Mouse (Mus musculus) liver, embryonic 12.5 days (tissue): ENCODE data around the gene Gm26920. TPM values are rescaled to one million over a fixed set of nuclear protein-coding genes. Genes with fewer than 3 reads are reported as not detected.

Experiments used
- ATAC-seq: fragments of 200-750 bp; cut with Nextera tagmentation; 2 replicates; pipeline ENCODE4 v1.8.0; 2017; ENCODE audit warnings: moderate number of reproducible peaks, mild to moderate bottlenecking, moderate library complexity
- H3K27ac ChIP-seq: fragments of 300-500 bp; sonication (generic); 2 replicates; pipeline ENCODE4 v1.5.1; 2016; ENCODE audit warnings: mild to moderate bottlenecking
- H3K27me3 ChIP-seq: fragments of 300-500 bp; sonication (generic); replicated peaks from 2 replicates; pipeline ENCODE4 v1.6.1; 2016; ENCODE audit warnings: mild to moderate bottlenecking, moderate library complexity
- H3K36me3 ChIP-seq: fragments of 300-500 bp; sonication (generic); 2 replicates; pipeline ENCODE4 v1.6.1; 2016; ENCODE audit warnings: mild to moderate bottlenecking, moderate library complexity
- H3K4me1 ChIP-seq: fragments of 300-500 bp; sonication (generic); 2 replicates; pipeline ENCODE4 v1.6.1; 2016
- H3K4me2 ChIP-seq: fragments of 300-500 bp; sonication (generic); 2 replicates; pipeline ENCODE4 v1.6.1; 2016; ENCODE audit warnings: mild to moderate bottlenecking, moderate library complexity
- H3K4me3 ChIP-seq: fragments of 300-500 bp; sonication (generic); 2 replicates; pipeline ENCODE4 v1.5.1; 2016; ENCODE audit warnings: mild to moderate bottlenecking, moderate library complexity
- H3K9ac ChIP-seq: fragments of 300-500 bp; sonication (generic); 2 replicates; pipeline ENCODE4 v1.6.1; 2016; ENCODE audit warnings: mild to moderate bottlenecking, moderate library complexity
- H3K9me3 ChIP-seq: fragments of 300-500 bp; sonication (generic); replicated peaks from 2 replicates; pipeline ENCODE4 v1.6.1; 2016; ENCODE audit warnings: mild to moderate bottlenecking, moderate library complexity
- whole genome bisulfite sequencing: fragments of 180-500 bp; shearing (Covaris S2); methylation state at CpG from one replicate; pipeline ENCODE4 v1.1.7; 2016; ENCODE audit not compliant: insufficient replicate concordance; 5-methylcytosine and 5-hydroxymethylcytosine counted together
- polyA plus RNA-seq: library from polyadenylated mRNA; unstranded; fragments of >200 nt; fragmentation: Nextera tagmentation; extraction: Ambion mirVana; gene quantifications from 2 replicates; pipeline ENCODE4 v1.2.1, GENCODE M21; 2016

The Gm26920 gene
- polyA plus RNA-seq, 1 experiment from 2014 or later: 0.99 TPM

DNA sequence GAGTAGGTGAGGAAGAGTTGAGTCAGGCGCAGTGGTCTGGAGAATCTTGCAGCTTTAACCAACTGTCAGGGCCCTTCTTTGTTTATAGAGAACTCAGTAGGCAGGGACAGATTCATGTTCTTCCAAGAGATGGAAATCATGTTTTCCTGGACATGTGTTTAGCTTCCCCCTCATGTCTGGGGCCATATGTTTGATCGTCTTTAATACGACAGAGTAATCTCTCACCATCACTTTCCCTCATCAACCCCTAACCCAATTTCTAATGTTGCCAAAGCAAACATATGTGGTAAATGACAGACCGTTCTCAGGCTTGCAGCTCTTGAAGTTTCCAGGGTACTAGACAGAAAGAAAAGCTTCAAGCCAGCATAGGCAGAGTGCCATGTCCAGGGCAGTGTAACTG lies 42.1 kb downstream of the Gm26920 start:
- no peak overlapping the region for H3K4me3 ChIP-seq
- peaks cover 15% of the 10 kb centered on the region for H3K4me1 ChIP-seq
- H3K4me2 ChIP-seq: no peak overlapping the region
- no peaks in the 10 kb centered on the region for H3K9me3 ChIP-seq
- no peaks in the 10 kb centered on the region for H3K36me3 ChIP-seq
- 79% methylated on average over 4 of the region's 4 CpGs for WGBS
- no peak for ATAC-seq
- H3K9ac ChIP-seq: no peak overlapping the region; the same call in 1 of the 2 replicates
- H3K27me3 ChIP-seq: no peaks in the 10 kb centered on the region
- H3K27ac ChIP-seq: no peak overlapping the region

DNA sequence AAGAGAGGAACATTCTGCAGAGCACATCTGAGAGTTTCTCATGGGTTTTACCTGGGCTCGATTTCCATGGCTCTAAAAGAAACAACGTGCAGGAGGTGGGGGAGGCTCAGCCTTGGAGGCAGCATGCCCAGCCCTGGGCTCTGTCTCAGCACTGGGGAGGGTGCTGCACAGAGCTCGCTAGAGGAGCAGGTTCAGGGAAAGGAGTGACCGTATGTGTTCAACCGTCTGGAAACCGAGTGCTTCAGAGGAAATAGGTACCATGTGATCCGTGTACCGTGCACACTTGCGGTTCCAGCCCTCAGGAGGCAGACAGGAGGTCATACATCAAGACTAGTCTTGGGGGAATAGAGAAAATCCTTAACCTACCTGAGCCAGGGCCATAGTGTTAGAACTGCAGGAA lies 45.9 kb downstream of the Gm26920 start:
- H3K27me3 ChIP-seq: no peaks in the 10 kb centered on the region
- H3K9ac ChIP-seq: no peak overlapping the region
- no peaks in the 10 kb centered on the region for H3K36me3 ChIP-seq
- no peak for ATAC-seq
- WGBS: 52% methylated on average over 9 of the region's 9 CpGs
- no peak overlapping the region for H3K4me3 ChIP-seq
- no peak overlapping the region for H3K27ac ChIP-seq
- no peaks in the 10 kb centered on the region for H3K9me3 ChIP-seq
- no peaks in the 10 kb centered on the region for H3K4me1 ChIP-seq
- H3K4me2 ChIP-seq: no peak overlapping the region

DNA sequence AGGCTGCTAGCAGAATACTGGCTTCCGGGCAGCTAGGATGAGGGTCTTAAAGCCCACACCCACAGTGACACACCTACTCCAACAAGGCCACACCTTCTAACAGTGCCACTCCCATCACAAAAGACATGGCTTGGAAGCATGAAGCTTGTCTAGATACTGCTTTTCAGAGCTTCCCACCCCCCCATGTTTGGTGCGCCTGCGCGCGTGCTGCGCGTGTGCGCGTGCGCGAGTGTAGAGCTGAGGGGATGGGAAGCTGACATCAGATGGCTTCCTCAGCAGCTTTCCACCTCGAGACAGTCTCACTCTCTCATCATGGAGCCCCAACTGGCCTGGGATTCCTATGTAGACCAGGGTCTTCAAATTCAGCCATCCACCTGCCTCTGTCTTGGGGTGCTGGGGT lies 55.9 kb downstream of the Gm26920 start:
- no peaks in the 10 kb centered on the region for H3K27me3 ChIP-seq
- 86% methylated on average over 12 of the region's 12 CpGs for WGBS
- H3K4me1 ChIP-seq: no peaks in the 10 kb centered on the region
- no peak overlapping the region for H3K4me2 ChIP-seq
- no peak overlapping the region for H3K27ac ChIP-seq
- no peak overlapping the region for H3K9ac ChIP-seq
- no peak for ATAC-seq
- H3K9me3 ChIP-seq: no peaks in the 10 kb centered on the region
- H3K36me3 ChIP-seq: 0 out of 2 replicates have a peak, but pooled peaks cover 8% of the 10 kb centered on the region
- H3K4me3 ChIP-seq: no peak overlapping the region

DNA sequence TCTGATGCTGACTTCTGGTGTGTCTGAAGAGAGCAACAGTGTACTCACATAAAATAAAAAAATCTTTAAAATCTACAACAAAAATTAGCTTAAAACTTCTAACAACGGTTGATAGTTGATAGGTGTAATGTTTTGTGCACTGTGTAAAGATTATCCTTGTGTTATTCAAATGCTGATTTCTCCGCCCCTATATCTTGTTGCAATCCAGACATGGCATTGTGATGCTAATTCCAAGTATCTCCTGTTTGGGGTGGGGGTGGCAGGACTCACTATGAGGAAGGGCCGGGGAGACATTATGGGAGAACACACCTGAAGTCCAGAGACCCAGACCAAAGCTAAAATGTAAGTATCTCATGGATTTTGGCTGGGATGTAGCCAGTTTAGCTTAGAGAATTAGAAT lies 58.8 kb downstream of the Gm26920 start:
- no peak overlapping the region for H3K9ac ChIP-seq
- H3K36me3 ChIP-seq: peaks cover 14% of the 10 kb centered on the region; the same call in 1 of the 2 replicates
- H3K27ac ChIP-seq: no peak overlapping the region
- 65% methylated on average over 3 of the region's 3 CpGs for WGBS
- no peak for ATAC-seq
- H3K4me1 ChIP-seq: no peaks in the 10 kb centered on the region
- no peak overlapping the region for H3K4me2 ChIP-seq
- no peaks in the 10 kb centered on the region for H3K9me3 ChIP-seq
- H3K27me3 ChIP-seq: no peaks in the 10 kb centered on the region
- no peak overlapping the region for H3K4me3 ChIP-seq

DNA sequence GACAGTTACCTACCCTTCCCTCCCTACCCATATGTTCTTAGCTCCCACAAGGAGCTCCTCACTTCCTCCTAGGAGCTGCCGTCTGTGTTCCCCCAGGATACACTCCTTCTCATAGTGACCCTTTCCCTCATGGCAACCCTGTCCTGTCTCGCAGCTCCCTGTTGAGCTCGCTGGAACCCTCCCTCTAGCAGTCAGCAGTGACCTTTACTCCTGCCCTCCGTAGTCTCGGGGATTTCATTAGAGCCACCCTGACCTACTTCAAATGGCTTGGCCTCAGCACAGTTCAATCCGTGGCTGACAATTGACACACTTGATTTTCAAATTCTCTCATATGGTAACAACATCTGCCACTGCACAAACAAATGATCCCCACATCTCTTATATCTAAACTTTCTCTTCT lies 59.5 kb downstream of the Gm26920 start:
- peaks cover 19% of the 10 kb centered on the region for H3K36me3 ChIP-seq
- H3K9me3 ChIP-seq: no peaks in the 10 kb centered on the region
- no peaks in the 10 kb centered on the region for H3K4me1 ChIP-seq
- no peak overlapping the region for H3K27ac ChIP-seq
- no peak overlapping the region for H3K4me2 ChIP-seq
- no peaks in the 10 kb centered on the region for H3K27me3 ChIP-seq
- 38% methylated on average over 6 of the region's 6 CpGs for WGBS
- ATAC-seq: no peak
- H3K4me3 ChIP-seq: no peak overlapping the region
- H3K9ac ChIP-seq: no peak overlapping the region

DNA sequence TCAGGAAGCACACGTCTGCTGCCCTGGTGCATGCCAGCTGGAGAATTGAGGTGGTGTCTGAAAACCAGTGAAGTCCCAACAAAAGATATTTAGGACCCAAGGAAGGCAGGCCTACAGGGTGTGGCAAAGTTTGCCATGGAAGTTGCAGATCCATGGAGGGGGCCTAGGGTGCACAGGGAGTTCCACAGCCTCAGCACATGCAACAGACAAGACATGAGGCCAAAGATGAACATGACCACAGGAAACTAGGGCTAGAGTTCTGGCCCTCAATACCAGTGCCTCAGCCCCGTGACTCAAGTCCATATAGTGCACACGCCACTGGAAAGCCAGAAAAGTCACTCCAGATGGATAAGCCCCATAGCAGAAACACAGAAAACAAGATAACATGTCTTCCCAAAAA lies 61.6 kb downstream of the Gm26920 start:
- peaks cover 38% of the 10 kb centered on the region for H3K36me3 ChIP-seq
- no peak overlapping the region for H3K27ac ChIP-seq
- 72% methylated on average over 3 of the region's 3 CpGs for whole genome bisulfite sequencing
- H3K4me2 ChIP-seq: no peak overlapping the region
- no peak overlapping the region for H3K4me3 ChIP-seq
- no peak for ATAC-seq
- H3K9ac ChIP-seq: no peak overlapping the region
- no peaks in the 10 kb centered on the region for H3K4me1 ChIP-seq
- H3K27me3 ChIP-seq: no peaks in the 10 kb centered on the region
- H3K9me3 ChIP-seq: no peaks in the 10 kb centered on the region

DNA sequence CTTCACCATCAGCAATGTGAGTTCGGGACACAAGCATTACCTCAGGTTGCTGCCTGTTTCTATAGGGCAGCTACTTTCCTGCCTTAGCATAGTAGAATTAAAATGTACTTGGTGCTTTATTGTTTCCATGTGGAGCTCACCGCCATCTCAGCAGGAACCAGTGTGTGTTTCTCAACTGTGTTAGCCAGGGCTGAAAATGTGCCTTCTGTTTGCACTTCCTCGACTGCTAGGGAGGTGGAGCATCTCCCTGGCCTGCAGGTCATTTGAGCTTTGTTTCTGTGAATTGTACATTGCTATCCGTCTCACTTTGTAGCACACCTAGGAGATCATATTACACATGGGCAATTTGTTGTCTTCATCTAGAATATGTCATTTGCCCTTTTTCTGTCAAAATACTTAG lies 62.9 kb downstream of the Gm26920 start:
- whole genome bisulfite sequencing: 70% methylated on average over 4 of the region's 4 CpGs
- H3K36me3 ChIP-seq: peaks cover 50% of the 10 kb centered on the region

DNA sequence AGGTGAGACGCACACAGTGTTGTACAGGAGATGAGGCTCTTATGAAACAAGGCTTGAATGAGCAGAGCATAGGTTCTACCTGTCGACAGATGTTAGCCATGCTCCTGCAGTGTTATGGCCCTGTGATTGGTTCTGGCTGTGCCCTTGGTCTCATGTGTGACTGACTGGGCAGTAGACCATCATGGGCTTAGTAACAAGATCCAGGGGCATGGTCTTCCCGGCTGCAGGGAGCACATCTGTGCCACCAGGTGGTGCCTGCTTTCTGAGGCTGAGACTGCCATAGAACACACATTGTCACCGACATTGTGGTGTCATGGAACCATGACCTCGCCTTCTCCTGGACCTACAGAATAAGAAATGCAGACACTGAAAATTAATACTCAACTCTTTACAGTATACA lies 64.9 kb downstream of the Gm26920 start:
- Histone ChIP-seq H3K4me1 (no peaks in the 10 kb centered on the region), H3K9ac (no peak overlapping the region), H3K9me3 (no peaks in the 10 kb centered on the region), H3K36me3 (peaks cover 69% of the 10 kb centered on the region), H3K4me2 (no peak overlapping the region), H3K27me3 (no peaks in the 10 kb centered on the region), H3K4me3 (no peak overlapping the region), H3K27ac (no peak overlapping the region)
- 77% methylated on average over 5 of the region's 5 CpGs for WGBS
- no peak for ATAC-seq

More for the DNA sequence above, 62.9 kb downstream of the Gm26920 start:
- H3K9ac ChIP-seq: no peak overlapping the region
- H3K4me1 ChIP-seq: no peaks in the 10 kb centered on the region
- no peak overlapping the region for H3K4me3 ChIP-seq
- H3K4me2 ChIP-seq: no peak overlapping the region
- H3K27me3 ChIP-seq: no peaks in the 10 kb centered on the region
- no peak for ATAC-seq
- no peak overlapping the region for H3K27ac ChIP-seq
- no peaks in the 10 kb centered on the region for H3K9me3 ChIP-seq

DNA sequence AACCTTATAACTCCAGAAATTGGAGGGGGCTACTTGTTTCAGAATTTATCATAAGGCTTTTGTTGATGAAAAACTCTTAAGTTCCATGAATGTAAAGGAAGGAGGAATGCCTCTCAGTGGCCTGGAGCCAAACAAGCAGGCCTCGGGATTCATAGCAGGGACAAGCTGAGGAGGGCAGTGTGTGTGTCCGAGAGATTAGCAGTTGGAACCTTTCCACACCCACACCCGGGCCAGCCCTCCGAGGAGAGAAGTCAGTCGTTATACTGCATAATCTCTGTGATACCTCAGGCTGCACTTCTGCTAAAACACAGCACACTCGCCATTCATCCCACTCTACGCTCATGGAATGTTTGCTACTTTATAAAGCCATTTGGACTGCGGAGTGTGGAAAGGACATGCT lies 66.4 kb downstream of the Gm26920 start:
- Histone ChIP-seq H3K27me3 (no peaks in the 10 kb centered on the region), H3K9ac (no peak overlapping the region), H3K4me3 (no peak overlapping the region), H3K4me1 (no peaks in the 10 kb centered on the region), H3K9me3 (no peaks in the 10 kb centered on the region), H3K27ac (no peak overlapping the region), H3K4me2 (no peak overlapping the region), H3K36me3 (peaks cover 81% of the 10 kb centered on the region)
- no peak for ATAC-seq
- 70% methylated on average over 8 of the region's 8 CpGs for WGBS

DNA sequence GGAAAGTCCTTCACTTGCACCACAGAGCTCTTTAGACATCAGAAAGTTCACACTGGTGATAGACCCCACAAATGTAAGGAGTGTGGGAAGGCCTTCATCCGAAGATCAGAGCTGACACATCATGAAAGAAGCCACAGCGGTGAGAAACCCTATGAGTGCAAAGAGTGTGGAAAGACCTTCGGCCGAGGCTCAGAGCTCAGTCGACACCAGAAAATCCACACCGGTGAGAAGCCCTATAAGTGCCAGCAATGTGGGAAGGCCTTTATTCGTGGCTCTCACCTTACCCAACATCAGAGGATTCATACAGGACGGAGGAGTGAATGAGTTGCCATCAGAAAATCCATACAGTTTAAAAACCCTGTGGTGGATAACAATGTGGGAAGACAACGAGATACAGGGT lies 66.9 kb downstream of the Gm26920 start:
- peaks cover 86% of the 10 kb centered on the region for H3K36me3 ChIP-seq
- WGBS: 86% methylated on average over 9 of the region's 9 CpGs
- H3K9ac ChIP-seq: no peak overlapping the region
- no peak for ATAC-seq
- no peaks in the 10 kb centered on the region for H3K4me1 ChIP-seq
- H3K4me2 ChIP-seq: no peak overlapping the region
- no peaks in the 10 kb centered on the region for H3K27me3 ChIP-seq
- H3K4me3 ChIP-seq: no peak overlapping the region
- no peaks in the 10 kb centered on the region for H3K9me3 ChIP-seq
- H3K27ac ChIP-seq: no peak overlapping the region

DNA sequence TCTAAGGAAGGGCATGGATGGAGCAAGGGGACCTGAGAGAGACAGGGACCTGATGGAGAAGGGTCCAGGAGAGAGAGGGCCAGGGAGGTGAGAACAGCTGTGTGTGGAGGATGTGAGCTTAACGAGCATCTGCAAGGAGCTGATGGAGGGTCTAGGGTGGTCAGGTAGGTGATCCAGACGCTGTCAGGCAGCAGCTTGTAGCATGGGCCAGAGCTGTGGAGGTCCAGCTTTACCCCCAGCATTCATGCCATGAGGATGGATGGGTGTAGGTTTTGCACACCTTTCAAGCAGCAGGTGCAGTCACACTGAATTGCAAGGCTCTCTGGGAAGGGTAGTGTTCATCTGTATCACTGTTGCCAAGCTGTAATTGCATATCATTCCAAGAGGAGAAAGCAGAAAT lies 70.7 kb downstream of the Gm26920 start:
- no peak for ATAC-seq
- Histone ChIP-seq H3K9ac (no peak overlapping the region), H3K9me3 (no peaks in the 10 kb centered on the region), H3K4me3 (no peak overlapping the region), H3K4me1 (no peaks in the 10 kb centered on the region), H3K4me2 (no peak overlapping the region), H3K27me3 (no peaks in the 10 kb centered on the region), H3K36me3 (peaks cover 94% of the 10 kb centered on the region), H3K27ac (no peak overlapping the region)
- 80% methylated on average over 2 of the region's 2 CpGs for WGBS

DNA sequence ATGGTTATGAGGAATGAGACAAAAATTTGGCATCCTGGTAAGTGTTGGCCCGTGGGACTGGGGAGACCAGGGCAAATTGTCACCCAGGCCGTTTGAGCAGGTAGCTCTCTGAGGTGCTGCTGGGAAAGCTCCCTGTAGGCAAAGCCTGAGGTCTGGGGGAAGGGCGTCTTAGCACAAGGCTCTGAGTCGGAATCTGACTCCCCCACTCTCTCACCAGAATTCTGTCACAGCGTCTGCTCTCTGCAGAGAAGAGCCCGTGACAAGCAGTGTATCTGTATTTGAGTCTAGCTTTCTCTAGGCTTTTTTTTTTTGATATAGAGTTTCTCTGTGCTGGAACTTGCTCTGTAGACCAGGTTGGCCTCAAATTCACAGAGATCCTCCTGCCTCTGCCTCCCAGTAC lies 73.0 kb downstream of the Gm26920 start:
- no peak for ATAC-seq
- Histone ChIP-seq H3K9me3 (no peaks in the 10 kb centered on the region), H3K9ac (no peak overlapping the region), H3K27ac (no peak overlapping the region), H3K4me3 (no peak overlapping the region), H3K27me3 (no peaks in the 10 kb centered on the region), H3K36me3 (peaks cover 92% of the 10 kb centered on the region), H3K4me2 (no peak overlapping the region), H3K4me1 (no peaks in the 10 kb centered on the region)
- 78% methylated on average over 6 of the region's 6 CpGs for WGBS

DNA sequence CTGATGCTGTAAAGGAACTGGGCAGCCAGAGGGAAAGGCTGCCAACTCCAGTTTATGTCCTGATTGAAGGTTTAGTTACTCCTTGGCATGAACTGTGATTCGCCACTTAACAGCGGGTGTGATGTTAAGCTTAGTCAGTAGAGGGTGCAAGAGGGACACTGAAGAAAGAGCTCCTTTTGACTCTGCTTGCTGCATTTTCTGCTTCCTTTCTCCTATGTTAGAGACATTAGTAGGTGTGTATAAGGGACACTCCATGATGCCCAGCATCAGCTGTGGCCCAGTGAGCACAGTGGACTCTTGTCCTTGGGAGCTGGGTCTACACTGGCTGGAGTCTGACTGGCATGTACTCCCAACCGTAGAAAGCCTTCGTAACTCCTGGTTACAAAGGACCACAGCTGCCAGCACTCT lies 77.2 kb downstream of the Gm26920 start:
- H3K36me3 ChIP-seq: peaks cover 90% of the 10 kb centered on the region
- no peaks in the 10 kb centered on the region for H3K27me3 ChIP-seq
- ATAC-seq: no peak; the same call in 1 of the 2 replicates

More for the DNA sequence above, 77.2 kb downstream of the Gm26920 start:
- H3K4me3 ChIP-seq: no peak overlapping the region
- H3K9ac ChIP-seq: no peak overlapping the region
- H3K4me2 ChIP-seq: no peak overlapping the region
- no peaks in the 10 kb centered on the region for H3K9me3 ChIP-seq
- WGBS: 86% methylated on average over 4 of the region's 4 CpGs
- no peaks in the 10 kb centered on the region for H3K4me1 ChIP-seq
- no peak overlapping the region for H3K27ac ChIP-seq
